Mouse (Mus musculus): ENCODE measurements around the gene Aqr. TPM values are rescaled to one million over a fixed set of nuclear protein-coding genes. Genes with fewer than 3 reads are reported as not detected.
"Not testable (repeated sequence)": the region's sequence is repeated elsewhere in the genome, so short reads cannot be mapped to it uniquely, and the experiment has no call there.

Aqr gene
- polyA plus RNA-seq (2015; fragmentation: Nextera tagmentation; extraction: Ambion mirVana), result 16.3 and 16.5 TPM in 2 replicates

- H3K27me3 ChIP-seq (ENCODE audit: control insufficient read depth, insufficient read depth, low read depth, low read length); H3K36me3 ChIP-seq (ENCODE audit: control insufficient read depth, insufficient read depth); H3K4me1 ChIP-seq (ENCODE audit: control insufficient read depth, low read depth, low read length); H3K27ac ChIP-seq (ENCODE audit: low read length); ATAC-seq (ENCODE audit: low read depth); H3K9me3 ChIP-seq (replicated peaks; ENCODE audit: control insufficient read depth, low read length); H3K9ac ChIP-seq (ENCODE audit: low read depth, low read length); H3K4me2 ChIP-seq (ENCODE audit: low read depth, low read length); H3K4me3 ChIP-seq (ENCODE audit: low read depth, low read length): not testable (repeated sequence)
- WGBS (ENCODE audit: insufficient replicate concordance), result 59% methylated on average over 1 of the region's 6 CpGs
These were observed at the start of gene Aqr for GRCm38 (mm10) chr2:114186924-114187323. Aqr (minus strand) TSS chr2:114187024.

- H3K9me3 ChIP-seq (replicated peaks; ENCODE audit: control insufficient read depth, low read length), result no peaks in the 10 kb centered on the region
These were observed 49.7 kb upstream of the Aqr start for GRCm38 (mm10) chr2:114236566-114236965.

GRCm38 (mm10) chr2:114235584-114235983 lies 48.8 kb upstream of the Aqr start:
- no peak for ATAC-seq (ENCODE audit: low read depth)
- no peaks in the 10 kb centered on the region for H3K27me3 ChIP-seq (ENCODE audit: control insufficient read depth, insufficient read depth, low read depth, low read length)
- WGBS (ENCODE audit: insufficient replicate concordance), result 73% methylated on average over 3 of the region's 3 CpGs

More at GRCm38 (mm10) chr2:114236566-114236965, 49.7 kb upstream of the Aqr start:
- Histone ChIP-seq H3K4me3 (ENCODE audit: low read depth, low read length) (no peak overlapping the region), H3K36me3 (ENCODE audit: control insufficient read depth, insufficient read depth) (no peaks in the 10 kb centered on the region), H3K27me3 (ENCODE audit: control insufficient read depth, insufficient read depth, low read depth, low read length) (no peaks in the 10 kb centered on the region), H3K4me1 (ENCODE audit: control insufficient read depth, low read depth, low read length) (no peaks in the 10 kb centered on the region), H3K27ac (ENCODE audit: low read length) (no peak overlapping the region), H3K4me2 (ENCODE audit: low read depth, low read length) (no peak overlapping the region), H3K9ac (ENCODE audit: low read depth, low read length) (no peak overlapping the region)
- ATAC-seq (ENCODE audit: low read depth), result no peak
- 48% methylated on average over 1 of the region's 1 CpGs for WGBS (ENCODE audit: insufficient replicate concordance)

GRCm38 (mm10) chr2:114231248-114231647 lies 44.4 kb upstream of the Aqr start:
- Histone ChIP-seq H3K9ac (ENCODE audit: low read depth, low read length) (no peak overlapping the region), H3K9me3 (replicated peaks; ENCODE audit: control insufficient read depth, low read length) (no peaks in the 10 kb centered on the region), H3K4me3 (ENCODE audit: low read depth, low read length) (no peak overlapping the region), H3K27me3 (ENCODE audit: control insufficient read depth, insufficient read depth, low read depth, low read length) (no peaks in the 10 kb centered on the region), H3K4me1 (ENCODE audit: control insufficient read depth, low read depth, low read length) (no peaks in the 10 kb centered on the region), H3K36me3 (ENCODE audit: control insufficient read depth, insufficient read depth) (no peaks in the 10 kb centered on the region), H3K27ac (ENCODE audit: low read length) (no peak overlapping the region), H3K4me2 (ENCODE audit: low read depth, low read length) (no peak overlapping the region)
- ATAC-seq (ENCODE audit: low read depth), result no peak
- WGBS (ENCODE audit: insufficient replicate concordance), result 48% methylated on average over 2 of the region's 2 CpGs

More at GRCm38 (mm10) chr2:114235584-114235983, 48.8 kb upstream of the Aqr start:
- H3K9ac ChIP-seq (ENCODE audit: low read depth, low read length), result no peak overlapping the region
- no peaks in the 10 kb centered on the region for H3K9me3 ChIP-seq (replicated peaks; ENCODE audit: control insufficient read depth, low read length)
- H3K36me3 ChIP-seq (ENCODE audit: control insufficient read depth, insufficient read depth), result no peaks in the 10 kb centered on the region
- no peak overlapping the region for H3K4me3 ChIP-seq (ENCODE audit: low read depth, low read length)
- no peak overlapping the region for H3K27ac ChIP-seq (ENCODE audit: low read length)
- H3K4me1 ChIP-seq (ENCODE audit: control insufficient read depth, low read depth, low read length), result no peaks in the 10 kb centered on the region
- no peak overlapping the region for H3K4me2 ChIP-seq (ENCODE audit: low read depth, low read length)

GRCm38 (mm10) chr2:114228672-114229071 lies 41.8 kb upstream of the Aqr start:
- ATAC-seq (ENCODE audit: low read depth), result no peak

GRCm38 (mm10) chr2:114205036-114205435 lies 18.2 kb upstream of the Aqr start:
- no peak overlapping the region for H3K4me3 ChIP-seq (ENCODE audit: low read depth, low read length)
- H3K27ac ChIP-seq (ENCODE audit: low read length), result no peak overlapping the region
- no peak overlapping the region for H3K4me2 ChIP-seq (ENCODE audit: low read depth, low read length)
- H3K36me3 ChIP-seq (ENCODE audit: control insufficient read depth, insufficient read depth), result no peaks in the 10 kb centered on the region
- H3K27me3 ChIP-seq (ENCODE audit: control insufficient read depth, insufficient read depth, low read depth, low read length), result no peaks in the 10 kb centered on the region
- ATAC-seq (ENCODE audit: low read depth), result no peak
- H3K4me1 ChIP-seq (ENCODE audit: control insufficient read depth, low read depth, low read length), result no peaks in the 10 kb centered on the region; the same call in 1 of the 2 replicates
- H3K9ac ChIP-seq (ENCODE audit: low read depth, low read length), result no peak overlapping the region
- no peaks in the 10 kb centered on the region for H3K9me3 ChIP-seq (replicated peaks; ENCODE audit: control insufficient read depth, low read length)
- 44% methylated on average over 6 of the region's 6 CpGs for WGBS (ENCODE audit: insufficient replicate concordance)

More at GRCm38 (mm10) chr2:114228672-114229071, 41.8 kb upstream of the Aqr start:
- no peaks in the 10 kb centered on the region for H3K9me3 ChIP-seq (replicated peaks; ENCODE audit: control insufficient read depth, low read length)
- no peak overlapping the region for H3K9ac ChIP-seq (ENCODE audit: low read depth, low read length)
- no peaks in the 10 kb centered on the region for H3K4me1 ChIP-seq (ENCODE audit: control insufficient read depth, low read depth, low read length)
- no peaks in the 10 kb centered on the region for H3K27me3 ChIP-seq (ENCODE audit: control insufficient read depth, insufficient read depth, low read depth, low read length)
- H3K4me2 ChIP-seq (ENCODE audit: low read depth, low read length), result no peak overlapping the region
- H3K4me3 ChIP-seq (ENCODE audit: low read depth, low read length), result no peak overlapping the region
- H3K27ac ChIP-seq (ENCODE audit: low read length), result no peak overlapping the region
- WGBS (ENCODE audit: insufficient replicate concordance), result 60% methylated on average over 2 of the region's 2 CpGs
- no peaks in the 10 kb centered on the region for H3K36me3 ChIP-seq (ENCODE audit: control insufficient read depth, insufficient read depth)

- Histone ChIP-seq H3K27ac (ENCODE audit: low read length) (no peak overlapping the region), H3K9ac (ENCODE audit: low read depth, low read length) (no peak overlapping the region), H3K27me3 (ENCODE audit: control insufficient read depth, insufficient read depth, low read depth, low read length) (no peaks in the 10 kb centered on the region), H3K4me3 (ENCODE audit: low read depth, low read length) (peak overlapping the region; percentile 81), H3K4me1 (ENCODE audit: control insufficient read depth, low read depth, low read length) (no peaks in the 10 kb centered on the region; the same call in none of the 2 replicates), H3K4me2 (ENCODE audit: low read depth, low read length) (peak overlapping the region; percentile 76), H3K9me3 (replicated peaks; ENCODE audit: control insufficient read depth, low read length) (no peaks in the 10 kb centered on the region), H3K36me3 (ENCODE audit: control insufficient read depth, insufficient read depth) (peaks cover 4% of the 10 kb centered on the region; the same call in 1 of the 2 replicates)
- no peak for ATAC-seq (ENCODE audit: low read depth)
- WGBS (ENCODE audit: insufficient replicate concordance), result 30% methylated on average over 4 of the region's 4 CpGs
These were observed 14.8 kb upstream of the Aqr start for GRCm38 (mm10) chr2:114201574-114201973.

- H3K36me3 ChIP-seq (ENCODE audit: control insufficient read depth, insufficient read depth), result peaks cover 4% of the 10 kb centered on the region; the same call in 1 of the 2 replicates
- peak within 1 kb of the TSS; percentile 81 for H3K9ac ChIP-seq (ENCODE audit: low read depth, low read length)
- no peaks in the 10 kb centered on the region for H3K9me3 ChIP-seq (replicated peaks; ENCODE audit: control insufficient read depth, low read length)
- peak within 1 kb of the TSS; percentile 81 for H3K4me3 ChIP-seq (ENCODE audit: low read depth, low read length)
- peak; percentile 84 for ATAC-seq (ENCODE audit: low read depth)
- H3K4me1 ChIP-seq (ENCODE audit: control insufficient read depth, low read depth, low read length), result no peaks in the 10 kb centered on the region; the same call in none of the 2 replicates
- under 1% methylated on average over 36 of the region's 36 CpGs for WGBS (ENCODE audit: insufficient replicate concordance)
- H3K27ac ChIP-seq (ENCODE audit: low read length), result peak within 1 kb of the TSS; percentile 54
- no peaks in the 10 kb centered on the region for H3K27me3 ChIP-seq (ENCODE audit: control insufficient read depth, insufficient read depth, low read depth, low read length)
- H3K4me2 ChIP-seq (ENCODE audit: low read depth, low read length), result peak within 1 kb of the TSS; percentile 76
These were observed 14.2 kb upstream of the Aqr start, which contains the start of gene Zfp770 for GRCm38 (mm10) chr2:114200932-114201559. Zfp770 (minus strand) TSS chr2:114201469.

- Histone ChIP-seq H3K27ac (ENCODE audit: low read length) (no peak overlapping the region), H3K9me3 (replicated peaks; ENCODE audit: control insufficient read depth, low read length) (no peaks in the 10 kb centered on the region), H3K4me1 (ENCODE audit: control insufficient read depth, low read depth, low read length) (no peaks in the 10 kb centered on the region; the same call in none of the 2 replicates), H3K4me2 (ENCODE audit: low read depth, low read length) (no peak overlapping the region), H3K4me3 (ENCODE audit: low read depth, low read length) (no peak overlapping the region), H3K9ac (ENCODE audit: low read depth, low read length) (no peak overlapping the region), H3K36me3 (ENCODE audit: control insufficient read depth, insufficient read depth) (peaks cover 4% of the 10 kb centered on the region; the same call in 1 of the 2 replicates), H3K27me3 (ENCODE audit: control insufficient read depth, insufficient read depth, low read depth, low read length) (no peaks in the 10 kb centered on the region)
- WGBS (ENCODE audit: insufficient replicate concordance), result 84% methylated on average over 5 of the region's 5 CpGs
- no peak for ATAC-seq (ENCODE audit: low read depth)
These were observed 9.6 kb upstream of the Aqr start for GRCm38 (mm10) chr2:114196421-114196820.
